Mouse (Mus musculus): ENCODE data around the gene Adamts9. TPM values are rescaled to one million over a fixed set of nuclear protein-coding genes. Genes with fewer than 3 reads are reported as not detected.

Gene Adamts9
- polyA plus RNA-seq, 1 experiment from 2014 or later: 1.1 TPM

- H3K4me2 ChIP-seq: no peak overlapping the region
- H3K4me1 ChIP-seq (ENCODE audit: control insufficient read depth, insufficient read depth, low read length): no peaks in the 10 kb centered on the region
- H3K27me3 ChIP-seq (ENCODE audit: control insufficient read depth, insufficient read depth, low read length): no peaks in the 10 kb centered on the region
- H3K27ac ChIP-seq (ENCODE audit: low read depth, low read length): no peak overlapping the region
- ATAC-seq (ENCODE audit: low FRiP score) (no peak), DNase-seq (ENCODE audit: low spot score, missing footprints) (no peak)
- no peaks in the 10 kb centered on the region for H3K9me3 ChIP-seq (ENCODE audit: control insufficient read depth, low read length)
- H3K9ac ChIP-seq (ENCODE audit: low read length): no peak overlapping the region
- H3K36me3 ChIP-seq (ENCODE audit: control insufficient read depth, insufficient read depth, low read length): no peaks in the 10 kb centered on the region
- 85% methylated on average over 1 of the region's 1 CpGs for WGBS
- H3K4me3 ChIP-seq (ENCODE audit: low read depth, low read length): no peak overlapping the region
Observed at GRCm38 (mm10) chr6:92904037-92904436, 39.3 kb downstream of the Adamts9 start.

- H3K27me3 ChIP-seq (ENCODE audit: control insufficient read depth, insufficient read depth, low read length): no peaks in the 10 kb centered on the region; the same call in 1 of the 2 replicates
- no peak overlapping the region for H3K4me3 ChIP-seq (ENCODE audit: low read depth, low read length)
- H3K4me2 ChIP-seq: no peak overlapping the region
- H3K36me3 ChIP-seq (ENCODE audit: control insufficient read depth, insufficient read depth, low read length): no peaks in the 10 kb centered on the region
- H3K9me3 ChIP-seq (ENCODE audit: control insufficient read depth, low read length): no peaks in the 10 kb centered on the region
- DNase-seq (ENCODE audit: low spot score, missing footprints) (peak; percentile 62), ATAC-seq (ENCODE audit: low FRiP score) (no peak)
- no peaks in the 10 kb centered on the region for H3K4me1 ChIP-seq (ENCODE audit: control insufficient read depth, insufficient read depth, low read length)
- 81% methylated on average over 1 of the region's 1 CpGs for WGBS
- H3K27ac ChIP-seq (ENCODE audit: low read depth, low read length): no peak overlapping the region
- H3K9ac ChIP-seq (ENCODE audit: low read length): no peak overlapping the region
Observed at GRCm38 (mm10) chr6:92891535-92891934, 51.8 kb downstream of the Adamts9 start.

GRCm38 (mm10) chr6:92883131-92883900, 60.0 kb downstream of the Adamts9 start:
- Histone ChIP-seq H3K36me3 (ENCODE audit: control insufficient read depth, insufficient read depth, low read length) (no peaks in the 10 kb centered on the region), H3K4me1 (ENCODE audit: control insufficient read depth, insufficient read depth, low read length) (peaks cover 12% of the 10 kb centered on the region), H3K9ac (ENCODE audit: low read length) (no peak overlapping the region), H3K27me3 (ENCODE audit: control insufficient read depth, insufficient read depth, low read length) (peaks cover 5% of the 10 kb centered on the region), H3K9me3 (ENCODE audit: control insufficient read depth, low read length) (no peaks in the 10 kb centered on the region), H3K4me2 (no peak overlapping the region), H3K27ac (ENCODE audit: low read depth, low read length) (no peak overlapping the region), H3K4me3 (ENCODE audit: low read depth, low read length) (no peak overlapping the region)
- no peak for ATAC-seq (ENCODE audit: low FRiP score)
- DNase-seq (ENCODE audit: low spot score, missing footprints): peak; percentile 91
- 6% methylated on average over 9 of the region's 9 CpGs for WGBS

- no peak overlapping the region for H3K4me2 ChIP-seq
- H3K9me3 ChIP-seq (ENCODE audit: control insufficient read depth, low read length): no peaks in the 10 kb centered on the region
- ATAC-seq (ENCODE audit: low FRiP score): no peak
- DNase-seq (ENCODE audit: low spot score, missing footprints): no peak
- H3K36me3 ChIP-seq (ENCODE audit: control insufficient read depth, insufficient read depth, low read length): no peaks in the 10 kb centered on the region
- peaks cover 5% of the 10 kb centered on the region for H3K27me3 ChIP-seq (ENCODE audit: control insufficient read depth, insufficient read depth, low read length)
- no peak overlapping the region for H3K4me3 ChIP-seq (ENCODE audit: low read depth, low read length)
- no peak overlapping the region for H3K9ac ChIP-seq (ENCODE audit: low read length)
- WGBS: 50% methylated on average over 5 of the region's 5 CpGs
- no peak overlapping the region for H3K27ac ChIP-seq (ENCODE audit: low read depth, low read length)
- H3K4me1 ChIP-seq (ENCODE audit: control insufficient read depth, insufficient read depth, low read length): peaks cover 12% of the 10 kb centered on the region
Observed at GRCm38 (mm10) chr6:92882446-92882845, 60.8 kb downstream of the Adamts9 start.

- no peaks in the 10 kb centered on the region for H3K36me3 ChIP-seq (ENCODE audit: control insufficient read depth, insufficient read depth, low read length)
- no peaks in the 10 kb centered on the region for H3K9me3 ChIP-seq (ENCODE audit: control insufficient read depth, low read length)
- WGBS: 65% methylated on average over 14 of the region's 14 CpGs
- no peak overlapping the region for H3K9ac ChIP-seq (ENCODE audit: low read length)
- H3K27me3 ChIP-seq (ENCODE audit: control insufficient read depth, insufficient read depth, low read length): peaks cover 5% of the 10 kb centered on the region; the same call in 1 of the 2 replicates
- ATAC-seq (ENCODE audit: low FRiP score) (no peak), DNase-seq (ENCODE audit: low spot score, missing footprints) (no peak)
- H3K4me3 ChIP-seq (ENCODE audit: low read depth, low read length): no peak overlapping the region
- H3K4me1 ChIP-seq (ENCODE audit: control insufficient read depth, insufficient read depth, low read length): peaks cover 12% of the 10 kb centered on the region
- H3K4me2 ChIP-seq: no peak overlapping the region
- no peak overlapping the region for H3K27ac ChIP-seq (ENCODE audit: low read depth, low read length)
Observed at GRCm38 (mm10) chr6:92879700-92880265, 63.5 kb downstream of the Adamts9 start.

- Histone ChIP-seq H3K27me3 (ENCODE audit: control insufficient read depth, insufficient read depth, low read length) (peaks cover 5% of the 10 kb centered on the region; the same call in 1 of the 2 replicates), H3K36me3 (ENCODE audit: control insufficient read depth, insufficient read depth, low read length) (no peaks in the 10 kb centered on the region), H3K27ac (ENCODE audit: low read depth, low read length) (no peak overlapping the region), H3K9ac (ENCODE audit: low read length) (no peak overlapping the region), H3K4me1 (ENCODE audit: control insufficient read depth, insufficient read depth, low read length) (peaks cover 11% of the 10 kb centered on the region), H3K4me3 (ENCODE audit: low read depth, low read length) (no peak overlapping the region), H3K9me3 (ENCODE audit: control insufficient read depth, low read length) (no peaks in the 10 kb centered on the region), H3K4me2 (no peak overlapping the region)
- DNase-seq (ENCODE audit: low spot score, missing footprints) (no peak), ATAC-seq (ENCODE audit: low FRiP score) (no peak)
- 93% methylated on average over 5 of the region's 5 CpGs for WGBS
Observed at GRCm38 (mm10) chr6:92878771-92879170, 64.5 kb downstream of the Adamts9 start.

- peaks cover 5% of the 10 kb centered on the region; the same call in 1 of the 2 replicates for H3K27me3 ChIP-seq (ENCODE audit: control insufficient read depth, insufficient read depth, low read length)
- H3K27ac ChIP-seq (ENCODE audit: low read depth, low read length): no peak overlapping the region
- H3K36me3 ChIP-seq (ENCODE audit: control insufficient read depth, insufficient read depth, low read length): no peaks in the 10 kb centered on the region
- ATAC-seq (ENCODE audit: low FRiP score) (no peak), DNase-seq (ENCODE audit: low spot score, missing footprints) (no peak)
- H3K9me3 ChIP-seq (ENCODE audit: control insufficient read depth, low read length): no peaks in the 10 kb centered on the region
- no peak overlapping the region for H3K4me3 ChIP-seq (ENCODE audit: low read depth, low read length)
- no peak overlapping the region for H3K4me2 ChIP-seq
- WGBS: 95% methylated on average over 4 of the region's 4 CpGs
- H3K4me1 ChIP-seq (ENCODE audit: control insufficient read depth, insufficient read depth, low read length): no peaks in the 10 kb centered on the region
- no peak overlapping the region for H3K9ac ChIP-seq (ENCODE audit: low read length)
Observed at GRCm38 (mm10) chr6:92877236-92877635, 66.1 kb downstream of the Adamts9 start.

GRCm38 (mm10) chr6:92876121-92876520, 67.2 kb downstream of the Adamts9 start:
- H3K36me3 ChIP-seq (ENCODE audit: control insufficient read depth, insufficient read depth, low read length): no peaks in the 10 kb centered on the region
- WGBS: 87% methylated on average over 5 of the region's 5 CpGs

GRCm38 (mm10) chr6:92875340-92875739, 68.0 kb downstream of the Adamts9 start:
- ATAC-seq (ENCODE audit: low FRiP score) (no peak), DNase-seq (ENCODE audit: low spot score, missing footprints) (no peak)
- H3K9me3 ChIP-seq (ENCODE audit: control insufficient read depth, low read length): no peaks in the 10 kb centered on the region
- no peaks in the 10 kb centered on the region for H3K27me3 ChIP-seq (ENCODE audit: control insufficient read depth, insufficient read depth, low read length)
- H3K4me2 ChIP-seq: no peak overlapping the region
- H3K9ac ChIP-seq (ENCODE audit: low read length): no peak overlapping the region
- no peaks in the 10 kb centered on the region for H3K36me3 ChIP-seq (ENCODE audit: control insufficient read depth, insufficient read depth, low read length)
- H3K27ac ChIP-seq (ENCODE audit: low read depth, low read length): no peak overlapping the region
- H3K4me1 ChIP-seq (ENCODE audit: control insufficient read depth, insufficient read depth, low read length): no peaks in the 10 kb centered on the region
- WGBS: 86% methylated on average over 2 of the region's 2 CpGs
- H3K4me3 ChIP-seq (ENCODE audit: low read depth, low read length): no peak overlapping the region

More at GRCm38 (mm10) chr6:92876121-92876520, 67.2 kb downstream of the Adamts9 start:
- Histone ChIP-seq H3K4me1 (ENCODE audit: control insufficient read depth, insufficient read depth, low read length) (no peaks in the 10 kb centered on the region), H3K27ac (ENCODE audit: low read depth, low read length) (no peak overlapping the region), H3K9ac (ENCODE audit: low read length) (no peak overlapping the region), H3K4me2 (no peak overlapping the region), H3K27me3 (ENCODE audit: control insufficient read depth, insufficient read depth, low read length) (no peaks in the 10 kb centered on the region; the same call in 1 of the 2 replicates), H3K9me3 (ENCODE audit: control insufficient read depth, low read length) (no peaks in the 10 kb centered on the region), H3K4me3 (ENCODE audit: low read depth, low read length) (no peak overlapping the region)
- ATAC-seq (ENCODE audit: low FRiP score) (no peak), DNase-seq (ENCODE audit: low spot score, missing footprints) (no peak)
